Mouse (Mus musculus): ENCODE measurements around the gene Wif1. TPM values are rescaled to one million over a fixed set of nuclear protein-coding genes. Genes with fewer than 3 reads are reported as not detected.
A peak's percentile ranks its signal among the peaks of the same experiment; 100 is the strongest.

The Wif1 gene
- 6.2 and 8.4 TPM in 2 replicates for polyA plus RNA-seq (2015; fragmentation: Nextera tagmentation; extraction: Ambion mirVana)

DNA sequence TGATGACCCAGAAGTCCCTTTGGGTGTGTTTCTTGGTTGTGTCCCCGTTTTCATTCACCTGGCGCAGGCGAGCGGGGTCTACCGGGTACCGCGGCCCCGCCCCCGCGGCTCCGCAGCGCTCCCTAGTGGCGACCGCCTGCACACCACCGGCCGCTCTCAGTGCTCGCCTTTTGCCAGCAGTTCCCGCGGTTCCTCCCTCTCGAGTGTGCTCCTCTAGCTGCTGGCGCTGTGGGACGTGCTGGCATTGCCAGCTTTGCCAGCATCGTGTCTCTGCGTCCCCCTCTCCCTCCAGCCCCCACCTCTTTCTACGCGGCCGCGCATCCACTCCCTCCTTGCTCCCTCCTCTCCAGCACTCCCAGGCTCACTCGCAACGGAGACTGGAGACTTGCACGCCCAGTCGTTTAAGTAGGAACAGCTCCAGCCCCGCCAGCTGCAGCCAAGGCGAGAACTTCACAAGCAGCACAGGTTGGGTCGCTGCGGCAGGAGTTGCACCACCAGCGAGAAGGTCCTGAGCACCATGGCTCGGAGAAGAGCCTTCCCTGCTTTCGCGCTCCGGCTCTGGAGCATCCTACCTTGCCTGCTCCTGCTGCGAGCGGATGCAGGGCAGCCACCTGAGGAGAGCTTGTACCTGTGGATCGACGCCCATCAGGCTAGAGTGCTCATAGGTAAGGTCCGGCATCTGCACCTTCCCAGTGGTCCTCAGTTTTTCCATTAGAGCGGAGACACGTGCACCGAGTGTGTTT lies at the start of gene Wif1:
Gene Wif1, plus strand, starts transcription at position 135 of the 743 bp plus-strand sequence.
- H3K9me3 ChIP-seq: no peaks in the 10 kb centered on the region
- peaks cover 20% of the 10 kb centered on the region for H3K4me1 ChIP-seq
- H3K4me3 ChIP-seq: peak within 1 kb of the TSS; percentile 70
- WGBS: 1% methylated on average over 49 of the region's 49 CpGs
- no peak within 1 kb of the TSS for H3K27ac ChIP-seq (replicated peaks)
- no peaks in the 10 kb centered on the region for H3K36me3 ChIP-seq
- H3K4me2 ChIP-seq: peak within 1 kb of the TSS; percentile 88
- H3K9ac ChIP-seq: peak within 1 kb of the TSS; percentile 78
- peaks cover 25% of the 10 kb centered on the region for H3K27me3 ChIP-seq (replicated peaks)
- peak; percentile 73; the same call in 1 of the 2 replicates for ATAC-seq (ENCODE audit: extremely low read depth, insufficient number of reproducible peaks, low FRiP score, low TSS enrichment)

DNA sequence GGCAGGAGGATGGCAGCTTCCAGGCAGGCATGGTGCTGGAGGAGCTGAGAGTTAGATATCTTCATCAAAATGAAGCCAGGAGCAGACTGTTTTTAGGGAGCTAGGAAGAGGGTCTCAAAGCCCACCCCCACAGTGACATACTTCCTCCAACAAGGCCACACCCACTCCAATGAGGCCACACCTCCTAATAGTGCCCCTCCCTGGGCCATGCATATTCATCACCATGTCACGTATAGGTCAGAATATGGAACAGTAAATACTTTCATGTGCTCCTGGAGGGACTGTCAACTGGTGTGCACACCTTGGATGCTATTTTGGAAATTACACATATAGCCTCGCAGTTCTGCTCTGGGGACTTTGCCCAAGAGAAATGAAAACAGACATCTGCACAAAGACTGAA lies 31.6 kb upstream of the Wif1 start:
- H3K4me1 ChIP-seq: no peaks in the 10 kb centered on the region
- ATAC-seq (ENCODE audit: extremely low read depth, insufficient number of reproducible peaks, low FRiP score, low TSS enrichment): no peak
- WGBS: 82% methylated on average over 2 of the region's 2 CpGs

DNA sequence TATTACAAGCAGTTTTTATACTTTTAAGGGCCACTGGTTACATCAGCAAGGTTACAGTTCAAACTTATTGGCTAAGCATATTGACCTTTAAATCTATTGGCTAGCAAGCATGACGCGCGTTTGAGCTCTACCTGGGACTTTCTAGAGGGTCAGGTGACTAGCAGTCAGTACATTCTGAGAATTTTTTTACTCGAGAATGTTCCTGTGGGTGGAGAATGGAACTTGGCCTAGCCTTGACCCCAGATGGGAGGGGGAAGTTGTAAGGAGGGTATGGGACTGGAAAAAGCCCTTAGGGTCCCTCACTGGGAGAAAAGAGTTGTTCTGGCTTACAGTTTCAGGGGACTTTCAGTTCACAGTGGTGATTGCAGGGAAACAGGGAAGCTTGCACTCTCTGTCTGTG lies 22.3 kb upstream of the Wif1 start:
- Histone ChIP-seq H3K4me3 (no peak overlapping the region), H3K27me3 (replicated peaks) (no peaks in the 10 kb centered on the region), H3K4me1 (peaks cover 2% of the 10 kb centered on the region), H3K27ac (replicated peaks) (no peak overlapping the region), H3K9me3 (peaks cover 11% of the 10 kb centered on the region), H3K4me2 (no peak overlapping the region), H3K36me3 (no peaks in the 10 kb centered on the region), H3K9ac (no peak overlapping the region)
- ATAC-seq (ENCODE audit: extremely low read depth, insufficient number of reproducible peaks, low FRiP score, low TSS enrichment): no peak
- whole genome bisulfite sequencing: 71% methylated on average over 4 of the region's 4 CpGs

More for the DNA sequence above, 31.6 kb upstream of the Wif1 start:
- Histone ChIP-seq H3K4me3 (no peak overlapping the region), H3K9ac (no peak overlapping the region), H3K36me3 (no peaks in the 10 kb centered on the region), H3K27ac (replicated peaks) (no peak overlapping the region), H3K9me3 (no peaks in the 10 kb centered on the region), H3K4me2 (no peak overlapping the region), H3K27me3 (replicated peaks) (no peaks in the 10 kb centered on the region)

DNA sequence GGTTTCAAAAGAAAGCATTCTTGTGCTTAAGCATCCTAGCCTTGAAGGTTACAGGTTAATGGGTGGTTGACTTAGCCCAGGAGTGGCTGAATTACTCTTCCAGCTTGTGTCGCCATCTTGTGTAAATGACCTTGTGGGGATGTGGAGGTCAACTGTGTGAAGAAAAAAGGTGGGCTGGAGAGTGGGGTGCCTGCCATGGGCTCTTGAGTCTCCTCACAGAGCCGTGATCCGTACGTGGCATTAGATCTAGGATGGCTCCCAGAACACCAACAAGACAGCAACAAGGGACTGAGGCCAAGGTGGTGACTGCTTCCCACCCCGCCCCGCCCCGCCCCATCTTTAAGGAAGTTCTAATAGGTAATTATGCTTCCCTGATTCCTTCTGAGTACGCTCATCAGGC lies 17.5 kb upstream of the Wif1 start:
- WGBS: 56% methylated on average over 8 of the region's 8 CpGs
- Histone ChIP-seq H3K9ac (no peak overlapping the region), H3K9me3 (peaks cover 14% of the 10 kb centered on the region), H3K36me3 (no peaks in the 10 kb centered on the region), H3K4me2 (peak overlapping the region; percentile 45), H3K27ac (replicated peaks) (0 out of 2 replicates have a peak overlapping the region, but pooled peaks have one; percentile 22), H3K27me3 (replicated peaks) (no peaks in the 10 kb centered on the region), H3K4me3 (no peak overlapping the region), H3K4me1 (peaks cover 11% of the 10 kb centered on the region)
- no peak for ATAC-seq (ENCODE audit: extremely low read depth, insufficient number of reproducible peaks, low FRiP score, low TSS enrichment)

DNA sequence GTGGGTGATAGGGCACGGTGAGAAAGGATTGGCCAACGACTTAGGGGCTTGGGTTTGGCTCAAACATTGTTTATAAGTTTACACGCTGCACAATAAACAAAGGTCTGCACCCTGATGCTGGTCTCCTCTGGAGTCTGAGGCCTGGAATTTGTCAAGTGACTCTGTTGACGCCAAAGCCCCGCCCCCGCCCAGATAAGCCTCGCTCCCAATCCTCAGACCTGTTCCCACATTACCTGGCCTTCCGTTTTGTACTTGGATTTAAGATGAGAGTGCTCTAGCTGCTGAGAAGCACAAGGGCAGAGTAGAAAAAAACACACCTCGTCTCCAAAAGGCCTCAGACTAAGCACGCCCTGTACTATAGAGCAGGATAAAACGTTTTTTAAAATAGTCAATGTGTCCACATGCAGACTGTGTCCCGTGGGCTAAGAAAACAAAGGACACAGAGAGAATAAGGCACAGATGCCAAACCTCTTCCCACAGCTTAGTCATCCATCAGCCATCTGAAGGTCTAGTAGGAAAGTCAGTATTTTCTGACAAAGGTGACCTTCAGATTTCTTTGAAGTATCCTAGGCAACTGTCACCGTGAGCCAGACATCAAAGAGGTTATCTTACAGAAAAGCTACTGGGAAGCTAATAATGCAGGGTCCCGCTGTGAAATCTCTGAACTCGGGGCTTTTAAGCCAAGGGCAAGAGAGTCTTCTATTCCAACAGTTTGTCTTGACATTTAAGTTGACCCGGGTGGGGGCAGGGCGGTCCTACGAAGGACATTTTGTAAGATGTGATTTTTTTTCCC lies 16.9 kb upstream of the Wif1 start:
- 14% methylated on average over 18 of the region's 18 CpGs for WGBS
- Histone ChIP-seq H3K4me1 (peaks cover 11% of the 10 kb centered on the region), H3K9me3 (peaks cover 14% of the 10 kb centered on the region), H3K36me3 (no peaks in the 10 kb centered on the region), H3K4me3 (no peak overlapping the region), H3K27ac (replicated peaks) (peak overlapping the region; percentile 22), H3K9ac (no peak overlapping the region), H3K4me2 (peak overlapping the region; percentile 45), H3K27me3 (replicated peaks) (no peaks in the 10 kb centered on the region)
- ATAC-seq (ENCODE audit: extremely low read depth, insufficient number of reproducible peaks, low FRiP score, low TSS enrichment): no peak

DNA sequence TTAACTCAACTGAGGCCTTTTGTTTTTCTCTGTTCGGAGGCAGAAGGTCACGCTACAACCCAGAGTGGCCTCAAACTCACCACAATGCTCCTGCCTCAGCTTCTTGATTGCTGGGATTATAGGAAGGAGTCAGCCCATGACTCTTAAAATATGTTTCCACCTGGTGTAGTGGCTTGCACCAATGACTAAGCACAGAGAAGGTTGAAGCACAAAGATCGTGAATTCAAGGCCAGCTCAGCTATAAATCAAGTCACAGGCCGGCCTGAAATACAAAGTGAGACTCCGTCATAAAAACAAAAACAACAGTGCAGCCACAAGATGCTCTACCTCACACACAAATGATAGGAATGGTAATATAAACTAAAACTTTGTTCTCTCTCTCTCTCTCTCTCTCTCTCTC lies 10.8 kb upstream of the Wif1 start:
- Histone ChIP-seq H3K4me2 (no peak overlapping the region), H3K27ac (replicated peaks) (no peak overlapping the region), H3K27me3 (replicated peaks) (no peaks in the 10 kb centered on the region), H3K9me3 (peaks cover 3% of the 10 kb centered on the region; the same call in 1 of the 2 replicates), H3K36me3 (no peaks in the 10 kb centered on the region), H3K9ac (no peak overlapping the region), H3K4me3 (no peak overlapping the region), H3K4me1 (no peaks in the 10 kb centered on the region)
- no peak for ATAC-seq (ENCODE audit: extremely low read depth, insufficient number of reproducible peaks, low FRiP score, low TSS enrichment)
- 67% methylated on average over 5 of the region's 5 CpGs for WGBS

DNA sequence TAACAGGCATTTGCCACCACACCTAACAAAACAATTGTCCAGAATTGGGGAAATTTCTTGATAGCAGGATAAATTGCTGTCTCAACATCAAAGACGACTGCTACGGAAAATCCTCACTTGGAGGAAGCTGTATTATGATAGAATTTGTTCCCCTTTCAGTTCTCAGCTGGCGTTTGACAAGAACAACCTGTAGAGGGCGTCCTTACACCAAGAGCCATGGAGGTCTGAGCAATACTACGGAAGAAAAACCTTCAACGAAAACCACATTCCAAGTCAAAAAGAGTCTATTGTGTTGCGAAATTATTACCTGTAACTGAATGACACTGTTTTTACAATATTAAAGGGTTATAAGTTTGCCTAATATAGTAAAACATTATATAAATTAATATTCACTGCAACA lies 2.0 kb upstream of the Wif1 start:
- no peak overlapping the region for H3K27ac ChIP-seq (replicated peaks)
- peaks cover 20% of the 10 kb centered on the region for H3K4me1 ChIP-seq
- H3K9me3 ChIP-seq: no peaks in the 10 kb centered on the region
- no peak overlapping the region for H3K4me2 ChIP-seq
- ATAC-seq (ENCODE audit: extremely low read depth, insufficient number of reproducible peaks, low FRiP score, low TSS enrichment): no peak
- WGBS: 18% methylated on average over 7 of the region's 7 CpGs
- H3K36me3 ChIP-seq: no peaks in the 10 kb centered on the region
- peaks cover 23% of the 10 kb centered on the region for H3K27me3 ChIP-seq (replicated peaks)
- H3K9ac ChIP-seq: no peak overlapping the region
- no peak overlapping the region for H3K4me3 ChIP-seq

DNA sequence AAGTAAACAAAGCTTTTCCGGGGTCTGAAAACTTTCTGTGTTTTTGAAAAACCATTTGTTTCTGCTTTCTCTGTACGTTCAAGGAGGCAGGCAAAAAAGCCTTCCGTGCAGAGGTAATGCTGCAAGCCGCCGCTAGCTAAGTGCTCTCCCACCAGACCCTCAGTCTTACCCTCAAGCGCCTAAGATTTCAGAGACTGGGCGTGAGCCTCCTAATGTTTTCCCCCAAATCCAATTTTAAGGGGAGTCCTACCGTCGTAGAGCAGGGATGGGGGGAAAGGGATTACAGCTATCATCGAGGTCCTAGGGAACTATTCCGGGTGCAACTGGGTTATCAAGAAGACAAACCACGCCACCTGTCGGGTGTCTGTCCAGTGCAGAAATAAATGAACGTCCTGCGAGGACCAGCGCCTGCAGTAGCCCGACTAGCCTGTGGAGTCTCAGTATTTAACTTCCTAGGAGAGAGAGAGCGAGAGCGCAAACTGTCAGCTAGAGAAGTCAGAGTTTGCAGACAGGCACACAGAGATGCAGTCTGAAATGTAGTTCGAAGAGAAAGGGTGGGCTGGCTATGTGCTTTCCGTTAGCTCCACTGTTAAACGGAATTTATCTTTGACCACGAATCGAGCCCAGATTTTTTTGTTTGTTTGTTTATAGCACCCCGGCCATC lies 500 bp upstream of the Wif1 start:
- ATAC-seq (ENCODE audit: extremely low read depth, insufficient number of reproducible peaks, low FRiP score, low TSS enrichment): no peak
- Histone ChIP-seq H3K27ac (replicated peaks) (no peak overlapping the region), H3K36me3 (no peaks in the 10 kb centered on the region), H3K4me2 (peak overlapping the region; percentile 88), H3K4me1 (peaks cover 20% of the 10 kb centered on the region), H3K27me3 (replicated peaks) (peaks cover 25% of the 10 kb centered on the region), H3K9ac (peak overlapping the region; percentile 78), H3K4me3 (peak overlapping the region; percentile 70), H3K9me3 (no peaks in the 10 kb centered on the region)
- under 1% methylated on average over 25 of the region's 25 CpGs for WGBS

DNA sequence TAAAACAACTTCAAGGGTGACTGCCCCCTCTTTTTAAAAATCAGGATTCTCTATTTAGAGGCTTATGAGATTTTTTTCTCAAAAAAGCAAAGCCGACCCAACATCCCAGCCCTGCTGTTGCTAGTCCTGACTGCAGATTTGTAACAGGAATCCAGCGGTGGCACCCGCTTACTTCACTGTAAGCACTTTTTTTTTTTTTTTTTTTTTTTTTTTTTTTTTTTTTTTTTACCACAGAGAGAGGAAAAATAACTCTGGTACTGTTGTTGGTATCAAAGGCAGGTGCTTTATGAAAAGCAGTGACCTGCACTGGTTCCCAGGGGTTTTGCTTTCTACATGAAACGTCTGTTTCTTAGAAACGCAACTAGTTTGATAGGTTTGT lies 798 bp downstream of the Wif1 start:
- peak overlapping the region; percentile 78 for H3K9ac ChIP-seq
- 15% methylated on average over 5 of the region's 5 CpGs for WGBS
- peaks cover 25% of the 10 kb centered on the region for H3K27me3 ChIP-seq (replicated peaks)
- peak overlapping the region; percentile 88 for H3K4me2 ChIP-seq
- H3K4me3 ChIP-seq: peak overlapping the region; percentile 70
- H3K36me3 ChIP-seq: no peaks in the 10 kb centered on the region
- H3K4me1 ChIP-seq: peaks cover 20% of the 10 kb centered on the region
- H3K27ac ChIP-seq (replicated peaks): no peak overlapping the region
- no peak for ATAC-seq (ENCODE audit: extremely low read depth, insufficient number of reproducible peaks, low FRiP score, low TSS enrichment)
- no peaks in the 10 kb centered on the region for H3K9me3 ChIP-seq

DNA sequence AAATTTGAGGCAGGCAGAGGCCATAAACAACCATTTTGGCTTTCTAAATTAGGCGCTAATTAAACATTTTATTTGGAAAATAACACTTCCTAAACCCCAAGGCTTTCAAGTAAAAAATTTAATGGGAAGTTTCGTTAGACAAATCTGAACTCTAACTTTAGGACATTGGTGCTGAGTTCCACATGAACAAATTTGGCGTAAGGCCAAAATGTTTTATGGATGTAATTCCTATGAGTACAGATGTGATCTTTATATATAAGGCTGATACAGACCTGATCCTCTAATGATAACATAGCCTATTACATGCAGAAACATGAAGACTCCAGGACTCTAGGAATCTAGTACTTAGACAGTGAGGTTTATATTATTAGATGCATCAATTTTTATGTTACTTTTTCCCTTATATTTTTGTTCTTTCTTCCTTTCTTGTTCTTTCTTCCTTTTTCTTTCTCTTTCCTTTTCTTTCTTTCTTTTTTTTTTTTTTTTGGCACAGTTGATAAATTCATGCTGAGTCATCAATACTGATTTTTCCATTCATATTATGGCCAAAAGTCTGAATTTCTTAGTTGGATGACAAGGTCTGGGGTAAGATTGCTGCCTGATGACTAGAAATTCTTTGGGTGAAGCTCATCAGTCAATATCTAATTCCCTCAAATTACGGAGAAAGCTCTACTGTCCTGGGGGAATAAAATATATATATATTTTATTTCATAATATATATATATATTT lies 5.0 kb downstream of the Wif1 start:
- no peak for ATAC-seq (ENCODE audit: extremely low read depth, insufficient number of reproducible peaks, low FRiP score, low TSS enrichment)

DNA sequence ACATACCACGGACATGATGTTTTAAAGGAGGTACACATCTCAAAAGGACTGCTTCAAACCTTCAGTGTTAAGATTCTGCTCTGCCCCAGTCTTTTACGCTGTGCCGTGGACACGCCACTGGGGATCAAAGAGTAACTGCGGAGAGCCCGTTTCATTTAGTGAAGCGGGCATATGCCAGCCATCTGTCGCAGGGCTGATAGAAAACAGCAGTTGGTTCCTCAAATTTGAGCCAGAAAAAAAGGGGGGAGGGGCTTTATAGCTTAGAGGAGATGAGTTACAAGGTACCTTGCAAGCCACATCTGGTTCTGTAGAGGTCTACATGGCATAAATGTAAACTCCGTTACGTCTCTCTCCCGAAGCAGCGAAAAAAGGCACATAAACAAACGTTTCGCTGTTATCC lies 7.2 kb downstream of the Wif1 start:
- WGBS: 74% methylated on average over 14 of the region's 14 CpGs
- H3K4me1 ChIP-seq: no peaks in the 10 kb centered on the region

More for the DNA sequence above, 5.0 kb downstream of the Wif1 start:
- Histone ChIP-seq H3K4me3 (no peak overlapping the region), H3K9ac (no peak overlapping the region), H3K27ac (replicated peaks) (no peak overlapping the region), H3K9me3 (no peaks in the 10 kb centered on the region), H3K27me3 (replicated peaks) (peaks cover 18% of the 10 kb centered on the region), H3K4me1 (peaks cover 11% of the 10 kb centered on the region), H3K36me3 (no peaks in the 10 kb centered on the region), H3K4me2 (no peak overlapping the region)
- 77% methylated on average over 4 of the region's 4 CpGs for WGBS

More for the DNA sequence above, 7.2 kb downstream of the Wif1 start:
- Histone ChIP-seq H3K27ac (replicated peaks) (no peak overlapping the region), H3K36me3 (no peaks in the 10 kb centered on the region), H3K4me3 (no peak overlapping the region), H3K9me3 (no peaks in the 10 kb centered on the region), H3K4me2 (no peak overlapping the region), H3K27me3 (replicated peaks) (peaks cover 10% of the 10 kb centered on the region; the same call in 1 of the 2 replicates), H3K9ac (no peak overlapping the region)
- ATAC-seq (ENCODE audit: extremely low read depth, insufficient number of reproducible peaks, low FRiP score, low TSS enrichment): no peak
